Mouse (Mus musculus): Measurements from ENCODE around the gene Slc12a7. TPM values are rescaled to one million over a fixed set of nuclear protein-coding genes. Genes with fewer than 3 reads are reported as not detected.

Slc12a7 gene
- total RNA-seq (2023): 553 TPM

DNA sequence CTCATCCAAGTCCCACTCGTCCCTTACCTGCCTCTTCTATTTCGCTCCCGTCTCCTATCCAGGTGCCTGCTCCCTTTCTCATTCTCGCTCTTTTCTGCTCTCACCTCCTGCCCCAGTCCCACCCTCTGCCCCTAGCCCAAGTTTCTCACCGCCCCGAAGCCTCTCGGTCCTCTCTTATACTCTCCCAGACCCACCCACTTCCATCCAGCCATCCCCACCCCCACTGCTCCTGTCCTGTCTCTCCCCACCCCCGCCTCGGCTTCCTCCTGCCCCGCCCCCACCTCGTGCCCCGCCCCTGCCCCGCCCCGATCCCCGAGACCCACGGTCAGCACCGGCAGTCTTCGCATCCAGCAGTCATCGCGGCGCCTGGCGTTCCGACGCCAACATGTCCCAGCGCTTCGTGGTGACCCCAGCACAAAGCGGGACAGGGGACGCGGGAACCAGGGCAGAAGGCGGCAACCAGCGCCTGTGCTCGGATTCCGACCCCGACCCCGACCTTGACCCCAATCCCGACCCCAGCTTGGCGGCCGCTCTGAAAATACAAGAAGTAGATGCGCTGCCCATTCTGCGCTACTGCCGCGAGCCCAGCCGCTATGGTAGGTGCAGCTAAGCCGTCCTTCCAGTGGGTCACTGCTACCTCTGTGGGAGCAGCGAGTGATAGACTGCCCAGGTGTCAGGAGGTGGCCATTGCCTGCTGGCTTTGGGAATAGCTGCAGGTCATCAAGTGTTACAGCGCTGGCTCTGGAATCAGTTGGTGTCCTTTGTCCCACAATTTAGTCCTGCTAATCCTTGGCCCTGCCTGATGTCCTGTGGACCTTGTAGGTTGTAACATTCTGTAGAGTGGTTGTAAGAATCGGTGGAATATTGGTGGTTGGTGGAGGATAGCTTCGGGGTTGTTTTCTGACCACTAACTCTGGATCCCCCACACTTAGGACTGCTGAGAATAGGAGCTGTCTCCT lies at the start of gene Slc12a7:
Slc12a7 (plus strand) TSS at position 353 of the 959 bp plus-strand sequence.

DNA sequence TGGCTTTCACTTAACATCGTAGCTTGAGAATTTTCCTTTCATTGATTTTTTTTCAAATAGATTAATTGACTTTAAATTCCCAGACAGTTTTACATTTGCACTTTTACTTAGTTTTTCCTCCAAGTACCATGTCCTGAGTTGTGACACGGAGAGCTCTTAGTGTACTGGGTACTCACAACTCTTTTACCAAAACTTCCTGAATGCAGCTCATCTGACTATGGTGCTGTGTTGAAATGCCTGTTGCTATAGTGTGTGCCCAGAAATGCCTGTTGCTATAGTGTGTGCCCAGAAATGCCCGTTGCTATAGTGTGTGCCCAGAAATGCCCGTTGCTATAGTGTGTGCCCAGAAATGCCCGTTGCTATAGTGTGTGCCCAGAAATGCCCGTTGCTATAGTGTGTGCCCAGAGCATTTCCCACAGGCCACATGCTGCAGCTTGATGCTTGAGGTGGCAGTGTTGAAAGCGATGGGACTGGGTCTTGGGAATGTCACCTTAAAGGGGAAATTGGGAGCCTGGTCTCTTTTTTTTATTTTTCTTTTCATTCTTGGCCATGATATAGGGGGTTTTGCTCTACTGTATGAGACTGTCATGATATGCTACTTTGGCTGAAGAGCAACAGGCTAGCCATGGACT lies 28.1 kb upstream of the Slc12a7 start, which contains the start of gene Slc6a19:
Slc6a19 (minus strand) TSS at position 172 of the 632 bp plus-strand sequence.

GRCm38 (mm10) chr13:73847465-73847836 lies 114.6 kb downstream of the Slc12a7 start, which contains the start of gene Nkd2:
Gene Nkd2, minus strand, starts transcription at chr13:73847631.

Other genes starting within 250 kb of the Slc12a7 start
- gene Slc6a3, start 196.3 kb upstream of the Slc12a7 start, total RNA-seq (2023): not detected
- 117 TPM for gene Clptm1l, start 129.1 kb upstream of the Slc12a7 start, total RNA-seq (2023)
- 1.6 TPM for gene Tert, start 106.2 kb upstream of the Slc12a7 start, total RNA-seq (2023)
- gene Slc6a18, start 55.1 kb upstream of the Slc12a7 start, total RNA-seq (2023): 0.58 TPM
- gene Slc6a19, start 28.2 kb upstream of the Slc12a7 start, total RNA-seq (2023): 186 TPM
- 0.40 TPM for gene Nkd2, start 114.5 kb downstream of the Slc12a7 start, total RNA-seq (2023)
- gene Trip13, start 204.7 kb downstream of the Slc12a7 start, total RNA-seq (2023): 1.1 TPM
- gene Brd9, start 204.7 kb downstream of the Slc12a7 start, total RNA-seq (2023): 74.3 TPM
- not detected for gene Zdhhc11, start 230.8 kb downstream of the Slc12a7 start, total RNA-seq (2023)

All from CD8-positive naive resting alpha-beta T cell, adult 57 days (primary cell).